Mouse (Mus musculus) mouse trophoblast stem cell (cell line): ENCODE data around the gene Cadps2.

Experiments
- in situ Hi-C, 2 experiments: fragments of 300-500 bp; cut with MseI, MboI; formaldehyde crosslinking; loops; 2 replicates in 1 of 2; 3 replicates in 1 of 2; pipeline ENCODE4 v1.15.1; 2025

The Cadps2 gene

GRCm38 (mm10) chr6:23839009-23839811 is at the start of gene Cadps2:
Gene Cadps2 (minus strand): TSS chr6:23839421.
- in situ Hi-C loops: no loop called here

GRCm38 (mm10) chr6:23886418-23886817 is 47.2 kb upstream of the Cadps2 start:
- in situ Hi-C loops: loop anchor here in 1 of 2 experiments (10.0 kb wide), 1 partner anchor 132 kb away; no protein-coding TSS in a partner anchor

DNA sequence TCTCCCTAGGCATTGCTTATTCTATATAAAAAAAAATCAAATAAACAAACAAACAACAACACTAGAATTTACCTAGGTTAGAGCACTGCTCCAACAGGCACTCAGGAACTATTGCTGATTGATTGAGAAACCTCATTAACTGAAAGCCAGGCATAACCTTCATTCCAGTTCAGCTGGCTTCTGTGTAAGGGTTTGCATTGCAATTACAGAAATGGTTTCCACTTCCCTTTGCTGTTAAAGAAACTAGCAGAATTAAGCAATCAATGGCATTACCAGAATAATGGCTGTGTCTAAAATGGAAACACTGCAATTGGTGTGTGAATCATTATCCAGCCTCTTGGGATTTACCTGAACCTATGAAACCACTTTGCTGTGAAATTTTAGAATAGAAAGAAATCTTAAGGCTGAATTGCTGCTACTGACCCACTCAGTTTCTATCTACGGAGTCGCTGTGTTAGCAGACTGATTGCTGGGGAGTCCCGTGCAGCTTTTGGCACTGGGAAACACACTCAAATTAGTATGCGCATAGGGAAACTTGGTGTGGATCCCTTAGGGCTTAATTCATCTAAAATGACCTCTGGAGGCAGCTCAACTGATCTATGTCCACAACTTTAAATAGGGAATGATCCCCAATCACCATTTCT is 37.7 kb upstream of the Cadps2 start:
- in situ Hi-C loops: no loop called here

DNA sequence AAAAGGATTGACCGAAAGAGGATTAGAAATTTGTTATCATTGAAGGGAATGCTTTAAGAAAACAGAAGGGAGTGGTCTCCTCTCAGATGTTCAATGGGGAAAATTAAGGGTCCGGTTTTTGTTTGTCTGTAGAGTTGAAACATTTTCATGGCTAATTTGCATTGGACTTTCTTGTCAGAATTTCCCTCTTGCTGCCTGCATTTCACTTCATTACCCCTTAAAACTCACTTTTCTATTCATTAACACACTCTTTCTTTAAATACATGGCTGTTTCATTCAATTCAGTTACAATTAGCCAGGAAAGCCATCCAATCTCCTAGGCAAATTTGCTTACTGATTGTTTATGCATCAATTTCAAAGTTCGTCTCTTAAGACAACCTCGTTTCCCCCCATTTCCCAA is 37.1 kb upstream of the Cadps2 start:
- in situ Hi-C loops: no loop called here

DNA sequence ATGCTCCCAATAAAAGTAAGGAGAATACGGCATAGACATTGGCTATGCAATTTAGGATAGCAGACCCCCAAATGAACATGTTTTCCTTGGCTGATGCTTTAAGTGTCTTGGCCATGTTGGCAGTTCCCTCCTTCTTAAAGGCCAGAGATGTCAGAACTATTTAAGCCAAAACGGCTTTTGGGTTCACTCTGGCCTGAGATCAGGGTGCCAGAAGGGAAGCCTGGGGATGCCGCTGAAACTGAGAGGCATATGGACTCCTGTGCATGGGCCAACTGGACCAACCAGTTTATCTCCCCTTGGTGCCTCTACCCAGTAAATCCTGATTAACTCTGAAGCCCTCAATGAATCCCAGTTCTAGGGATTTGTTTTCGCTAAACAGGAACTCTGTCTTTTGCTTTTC is 34.6 kb upstream of the Cadps2 start:
- in situ Hi-C loops: no loop called here

DNA sequence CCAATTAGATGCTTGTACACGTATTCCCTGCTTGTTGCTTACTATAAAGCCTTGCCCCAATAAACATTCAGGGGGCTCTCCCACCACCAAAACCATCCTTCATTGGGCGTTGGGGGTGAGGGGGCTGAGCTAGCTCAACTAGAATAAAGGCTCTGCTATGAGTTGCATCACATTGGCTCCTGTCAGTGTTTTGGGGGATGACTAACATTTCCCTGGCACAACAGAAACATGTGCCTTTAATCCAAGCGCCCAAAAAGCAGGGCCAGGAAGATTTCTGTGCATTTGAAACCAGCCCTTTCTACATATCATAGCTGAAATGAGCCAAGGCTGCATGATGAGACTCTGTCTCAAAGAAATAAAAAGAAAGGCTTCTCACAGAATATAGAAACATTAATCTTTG is 34.0 kb upstream of the Cadps2 start:
- in situ Hi-C loops: no loop called here

DNA sequence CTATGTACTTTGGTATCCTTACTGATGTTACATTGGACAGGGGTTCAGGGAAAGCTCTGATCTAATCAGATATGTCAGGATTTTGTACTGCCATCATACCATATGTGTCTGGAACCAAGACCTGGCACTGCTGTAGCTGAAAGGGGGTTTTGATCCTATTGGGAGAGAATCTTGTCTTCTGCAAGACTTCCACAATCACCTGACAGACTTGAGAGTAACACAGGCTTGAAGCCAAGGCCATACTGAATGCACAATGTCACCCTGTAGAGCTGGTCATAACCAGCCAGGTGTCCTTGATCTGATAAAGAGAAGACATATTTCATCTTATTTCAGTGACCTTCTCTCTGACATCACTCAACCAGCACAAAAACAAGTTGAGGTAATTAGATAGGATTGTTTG is 30.8 kb upstream of the Cadps2 start:
- in situ Hi-C loops: no loop called here

DNA sequence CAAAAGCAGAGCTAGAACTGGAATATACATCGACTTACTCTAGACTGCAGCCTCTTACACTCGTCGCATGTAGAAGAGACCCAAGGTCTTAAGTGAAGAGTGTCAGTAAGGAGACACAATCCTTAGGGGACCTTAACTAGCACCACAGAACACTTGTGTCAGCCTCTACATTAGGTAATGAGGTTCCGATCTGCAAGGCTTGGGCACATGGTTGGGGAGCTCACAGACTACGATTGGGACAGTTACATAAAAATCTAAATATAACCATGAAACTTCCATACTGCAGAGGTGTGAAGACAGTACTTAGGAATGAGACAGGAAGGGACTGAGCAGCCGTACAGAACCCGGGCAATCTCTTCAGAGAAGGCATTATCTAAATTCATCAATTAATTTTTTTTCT is 27.1 kb upstream of the Cadps2 start:
- in situ Hi-C loops: no loop called here

DNA sequence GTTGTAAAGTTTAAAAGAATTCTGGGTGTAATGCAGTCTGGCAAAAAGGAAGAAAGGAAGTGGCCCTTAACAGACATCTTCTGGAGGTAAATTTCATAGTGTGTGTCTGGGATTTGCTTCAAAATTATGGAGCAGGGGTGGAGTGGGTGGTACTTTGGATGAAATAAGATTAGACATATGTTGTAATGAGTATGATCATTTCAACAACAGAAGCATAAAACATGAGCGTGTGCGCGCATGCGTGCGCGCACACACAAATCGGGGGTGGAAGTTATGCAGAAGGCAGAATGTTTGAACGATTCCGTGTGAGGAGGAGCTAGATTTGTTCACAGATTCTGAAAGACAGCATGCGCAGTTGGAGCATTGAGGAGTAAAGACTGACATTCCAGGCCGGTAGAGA is 14.2 kb upstream of the Cadps2 start:
- in situ Hi-C loops: no loop called here

DNA sequence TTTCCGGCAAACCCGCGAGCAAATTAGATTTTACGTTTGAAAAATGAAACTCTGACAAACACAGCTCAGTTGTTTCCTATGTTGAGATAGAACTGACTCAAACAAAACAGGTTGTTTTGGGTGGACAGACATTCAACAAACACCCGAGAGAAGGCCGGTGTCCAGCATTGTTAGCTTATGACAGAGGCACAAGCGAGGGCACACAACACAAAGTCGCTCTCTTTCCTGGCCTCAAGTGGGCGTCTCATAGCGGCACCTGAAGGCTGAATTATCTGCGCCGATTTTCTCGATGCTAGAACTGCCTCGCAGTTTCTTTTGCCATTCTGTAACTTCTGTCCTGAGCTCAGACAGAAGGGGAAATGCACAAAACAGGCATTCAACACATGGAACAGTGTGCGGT is 780 bp upstream of the Cadps2 start:
- in situ Hi-C loops: no loop called here

- in situ Hi-C loops: no loop called here
Measured at GRCm38 (mm10) chr6:23838401-23839008, 716 bp downstream of the Cadps2 start.

DNA sequence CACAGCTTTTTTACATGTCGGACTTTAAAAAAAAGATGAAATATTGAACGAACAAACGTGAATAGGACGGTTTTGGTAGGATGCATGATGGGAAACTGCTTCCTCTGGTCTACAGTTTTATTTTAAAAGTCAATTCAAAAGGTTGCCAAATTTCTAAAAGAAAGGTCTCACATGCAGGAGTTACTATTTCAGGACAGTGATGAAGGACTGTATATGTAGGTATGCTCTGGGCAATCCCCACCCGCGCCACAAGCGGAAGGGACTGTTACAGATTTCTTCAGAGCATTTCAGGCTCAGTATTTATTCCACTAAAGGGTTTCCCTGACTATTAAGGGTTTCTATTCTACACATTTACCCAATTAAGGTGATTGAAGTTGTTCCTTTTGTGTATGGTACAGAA is 1.6 kb downstream of the Cadps2 start:
- in situ Hi-C loops: no loop called here

- in situ Hi-C loops: no loop called here
Measured at GRCm38 (mm10) chr6:23837127-23837526, 2.1 kb downstream of the Cadps2 start.

GRCm38 (mm10) chr6:23836694-23837093 is 2.5 kb downstream of the Cadps2 start:
- in situ Hi-C loops: no loop called here

GRCm38 (mm10) chr6:23835552-23835951 is 3.7 kb downstream of the Cadps2 start:
- in situ Hi-C loops: no loop called here

GRCm38 (mm10) chr6:23830741-23831140 is 8.5 kb downstream of the Cadps2 start:
- in situ Hi-C loops: no loop called here

DNA sequence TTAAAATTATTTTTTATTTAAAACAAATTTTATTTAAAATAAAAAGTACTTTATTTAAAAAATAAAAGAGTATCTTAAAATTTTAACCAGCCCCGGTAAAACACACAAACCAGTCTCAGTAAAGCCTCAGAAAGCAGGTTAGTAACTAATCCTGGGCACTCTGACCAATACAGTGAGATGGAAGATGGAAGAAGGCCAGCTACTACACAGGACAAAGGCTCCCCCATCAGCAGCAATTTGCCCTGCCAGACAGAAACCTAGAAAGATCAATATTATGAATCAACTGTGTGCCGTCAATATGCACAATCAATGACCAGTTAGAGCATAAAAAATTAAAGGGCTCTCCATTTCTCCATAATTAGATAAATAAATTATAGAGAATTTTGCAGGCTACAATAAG is 9.9 kb downstream of the Cadps2 start:
- in situ Hi-C loops: no loop called here

DNA sequence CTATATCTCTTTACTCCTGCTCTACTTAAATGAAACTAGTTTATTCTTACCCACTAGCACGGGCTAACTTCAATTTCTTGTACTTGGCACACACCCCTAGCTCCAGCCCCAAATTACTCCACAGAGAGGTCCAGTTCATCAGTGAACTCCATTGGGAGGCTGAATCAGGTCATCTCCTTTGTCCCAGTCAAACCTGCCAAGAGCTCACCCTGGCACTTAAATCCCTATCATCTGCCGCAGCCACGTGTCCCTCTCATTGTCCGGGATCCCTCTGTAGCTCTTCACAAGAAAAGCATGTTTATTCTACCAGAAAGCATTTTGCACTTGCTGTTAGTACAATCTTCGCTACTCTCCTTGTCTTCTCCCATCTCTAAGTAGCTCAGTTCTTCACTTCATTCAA is 17.4 kb downstream of the Cadps2 start:
- in situ Hi-C loops: no loop called here

GRCm38 (mm10) chr6:23810087-23810486 is 29.1 kb downstream of the Cadps2 start:
- in situ Hi-C loops: no loop called here

DNA sequence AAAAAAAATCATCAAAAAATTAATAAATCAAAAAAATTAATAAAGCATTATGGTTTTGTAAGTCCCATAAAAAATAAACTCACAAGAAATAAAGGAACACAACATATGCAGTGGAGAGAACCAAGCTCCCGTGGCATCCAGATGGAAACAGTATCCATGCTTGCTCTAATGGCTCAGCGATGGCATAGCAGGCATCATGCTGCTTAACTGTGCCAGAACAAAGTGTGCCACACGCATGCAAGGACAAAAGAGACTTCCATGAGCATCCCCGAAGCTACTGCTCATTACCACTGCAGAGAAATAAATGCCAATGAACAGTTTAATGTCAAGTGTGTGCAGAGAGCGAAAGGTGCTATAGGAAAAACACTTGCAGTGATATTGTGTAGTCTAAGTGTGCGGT is 29.9 kb downstream of the Cadps2 start:
- in situ Hi-C loops: no loop called here

DNA sequence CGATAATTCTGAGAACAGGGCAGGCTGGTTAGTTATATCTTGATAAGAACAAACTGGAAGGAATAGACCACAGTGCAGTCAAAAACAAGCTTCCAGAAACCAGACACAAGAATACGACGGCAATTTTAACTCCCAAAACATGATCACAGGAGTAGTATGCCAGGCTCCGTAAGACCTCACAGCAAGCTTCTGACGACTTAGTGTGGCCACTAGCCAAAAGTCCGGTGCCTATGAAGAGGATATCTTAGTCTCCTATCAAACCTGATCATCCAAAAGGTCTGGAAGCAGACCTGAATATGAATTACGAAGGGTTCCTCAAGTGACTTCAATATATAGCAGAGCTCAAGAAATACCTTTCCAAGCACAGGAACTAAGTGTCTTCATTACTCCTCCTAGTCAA is 33.9 kb downstream of the Cadps2 start:
- in situ Hi-C loops: no loop called here

DNA sequence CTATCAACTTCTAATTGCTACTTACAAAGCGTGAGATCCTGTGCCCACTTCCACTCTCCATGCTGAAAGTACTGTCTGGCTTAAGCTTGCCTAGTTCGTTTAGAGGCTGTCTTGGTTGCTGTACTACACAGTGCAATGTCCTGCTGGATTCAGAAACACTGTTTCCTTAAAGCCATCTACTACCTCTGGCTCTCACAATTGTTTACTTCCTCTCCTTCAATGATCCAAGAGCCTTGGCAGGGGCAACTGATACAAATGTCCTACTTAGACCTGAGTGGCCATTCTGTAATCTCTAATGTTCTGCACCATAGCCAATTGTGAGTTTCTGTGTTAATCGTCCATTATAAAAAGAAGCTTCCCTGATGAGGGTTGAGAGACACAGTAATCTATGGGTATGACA is 47.4 kb downstream of the Cadps2 start:
- in situ Hi-C loops: no loop called here

GRCm38 (mm10) chr6:23777641-23778040 is 61.6 kb downstream of the Cadps2 start:
- in situ Hi-C loops: no loop called here
